Mouse (Mus musculus): Measurements from ENCODE around the gene Cct3. TPM values are rescaled to one million over a fixed set of nuclear protein-coding genes. Genes with fewer than 3 reads are reported as not detected.
"Not testable (repeated sequence)": the region's sequence is repeated elsewhere in the genome, so short reads cannot be mapped to it uniquely, and the experiment has no call there.

Cct3 gene
- total RNA-seq, 4 experiments from 2014 or later, result 166 to 184 (median 173) TPM

GRCm38 (mm10) chr3:88361096-88361495, 64.2 kb downstream of the Cct3 start:
- DNase-seq (ENCODE audit: low spot score in 2 of 2), result no peak

GRCm38 (mm10) chr3:88361612-88362313, 64.8 kb downstream of the Cct3 start:
- DNase-seq (ENCODE audit: low spot score in 2 of 2), result peak in 1 of 2 experiments; percentile 36

GRCm38 (mm10) chr3:88363700-88364099, 66.8 kb downstream of the Cct3 start:
- DNase-seq (ENCODE audit: low spot score in 2 of 2), result peak in 1 of 2 experiments; percentile 74

- DNase-seq (ENCODE audit: low spot score in 2 of 2), result peak in 1 of 2 experiments; percentile 48
Observed at GRCm38 (mm10) chr3:88364337-88364736, 67.4 kb downstream of the Cct3 start, which contains the start of gene Paqr6. Gene Paqr6, plus strand, starts transcription at chr3:88364584.

- DNase-seq (ENCODE audit: low spot score in 2 of 2), result no peak
Observed at GRCm38 (mm10) chr3:88365705-88366361, 68.9 kb downstream of the Cct3 start.

- DNase-seq (ENCODE audit: low spot score in 2 of 2), result peak; percentile 58 to 69
Observed at GRCm38 (mm10) chr3:88366830-88367428, 70.0 kb downstream of the Cct3 start.

GRCm38 (mm10) chr3:88367517-88367916, 70.6 kb downstream of the Cct3 start:
- not testable (repeated sequence) for DNase-seq (ENCODE audit: low spot score in 2 of 2)

GRCm38 (mm10) chr3:88368511-88368910, 71.6 kb downstream of the Cct3 start:
- DNase-seq (ENCODE audit: low spot score in 2 of 2), result not testable (repeated sequence)

Other genes with a start within 250 kb of the Cct3 start
- gene Naxe, start 238.6 kb upstream of the Cct3 start, total RNA-seq (2022), result 10 to 100 TPM; 75.8 to 85.5 (median 78.9) TPM
- not detected for gene Ttc24, start 218.8 kb upstream of the Cct3 start, total RNA-seq (2022)
- 1 to 10 TPM in 1 of 4 experiments, under 1 TPM in 3; 0.28 to 1.2 (median 0.61) TPM for gene Iqgap3, start 215.1 kb upstream of the Cct3 start, total RNA-seq (2022)
- gene Mef2d, start 154.7 kb upstream of the Cct3 start, total RNA-seq (2022), result 100 to 1,000 TPM; 190 to 208 (median 194) TPM
- gene Rhbg, start 42.4 kb upstream of the Cct3 start, total RNA-seq (2022), result not detected
- gene Gm38392, start 9.9 kb upstream of the Cct3 start, total RNA-seq (2022), result under 1 TPM in 1 of 4 experiments, not detected in 3; 0.61 TPM
- gene Tsacc, start 117 bp upstream of the Cct3 start, total RNA-seq (2022), result 1 to 10 TPM; 3.1 to 6.6 (median 4.3) TPM
- 100 to 1,000 TPM in 2 of 4 experiments, 10 to 100 TPM in 2; 97.4 to 106 (median 100) TPM for gene Glmp, start 27.9 kb downstream of the Cct3 start, total RNA-seq (2022)
- gene Tmem79, start 39.0 kb downstream of the Cct3 start, total RNA-seq (2022), result 1 to 10 TPM; 1.4 to 2.8 (median 1.8) TPM
- gene Smg5, start 39.1 kb downstream of the Cct3 start, total RNA-seq (2022), result 10 to 100 TPM; 80.2 to 90.1 (median 83.9) TPM
- 10 to 100 TPM; 14.4 to 16.7 (median 14.8) TPM for gene Paqr6, start 67.5 kb downstream of the Cct3 start, total RNA-seq (2022)
- 1 to 10 TPM in 2 of 4 experiments, under 1 TPM in 2; 0.63 to 2.3 (median 1.3) TPM for gene Bglap3, start 75.6 kb downstream of the Cct3 start, total RNA-seq (2022)
- gene Bglap2, start 81.6 kb downstream of the Cct3 start, total RNA-seq (2022), result 1 to 10 TPM in 3 of 4 experiments, not detected in 1; 1.1 to 1.8 (median 1.3) TPM
- 1 to 10 TPM in 1 of 4 experiments, not detected in 3; 2.8 TPM for gene Bglap, start 87.3 kb downstream of the Cct3 start, total RNA-seq (2022)
- 1 to 10 TPM; 7.4 to 9.2 (median 7.8) TPM for gene Pmf1, start 113.2 kb downstream of the Cct3 start, total RNA-seq (2022)
- 10 to 100 TPM; 72.5 to 77.6 (median 75.9) TPM for gene Slc25a44, start 128.0 kb downstream of the Cct3 start, total RNA-seq (2022)
- 10 to 100 TPM; 63.2 to 71.4 (median 66.8) TPM for gene Sema4a, start 164.1 kb downstream of the Cct3 start, total RNA-seq (2022)
- gene Lmna, start 212.8 kb downstream of the Cct3 start, total RNA-seq (2022), result 10 to 100 TPM; 50.1 to 67.5 (median 60.3) TPM
- 1 to 10 TPM; 2.3 to 3.1 (median 2.6) TPM for gene Mex3a, start 235.3 kb downstream of the Cct3 start, total RNA-seq (2022)